Comparison of ENCODE assay signal across 19 mouse cellular contexts in genomic region chr1:61939882-61940281, GRCm38 (mm10).
DNase-seq lines count a peak whose midpoint lies in the region; ATAC-seq lines count a peak whose summit lies in the region.
"Had no signal": no experiment of that assay in that cellular context is flagged by ENCODE, and none has a peak within 500 bp of the region (broad histone marks: within the 10 kb centered on the region; RNA-seq: fewer than 3 reads in every experiment).

No protein-coding gene starts in this region.

- H3K4me1 ChIP-seq in hindbrain, embryonic 14.5 days (replicated peaks; ENCODE audit: control insufficient read depth, insufficient read depth, low read length), result peaks cover 7% of the 10 kb centered on the region; the same call in 1 of the 2 replicates
- H3K4me1 ChIP-seq in hindbrain, embryonic 11.5 days (replicated peaks; ENCODE audit: control insufficient read depth, insufficient read depth, low read length), result no peaks in the 10 kb centered on the region
- peaks cover 10% of the 10 kb centered on the region; the same call in 1 of the 2 replicates for H3K4me1 ChIP-seq in neural tube, embryonic 13.5 days (replicated peaks)
- no peaks in the 10 kb centered on the region for H3K4me1 ChIP-seq in neural tube, embryonic 14.5 days (ENCODE audit: control insufficient read depth, insufficient read depth, low read length)
- no peaks in the 10 kb centered on the region for H3K4me1 ChIP-seq in liver, embryonic 12.5 days
- H3K4me1 ChIP-seq: forebrain, embryonic 13.5 days; forebrain, embryonic 15.5 days had no signal

- no peaks in the 10 kb centered on the region for H3K27me3 ChIP-seq in hindbrain, embryonic 14.5 days (ENCODE audit: control insufficient read depth, insufficient read depth, low read length)
- no peaks in the 10 kb centered on the region for H3K27me3 ChIP-seq in hindbrain, embryonic 11.5 days (ENCODE audit: control insufficient read depth, insufficient read depth, low read length)
- H3K27me3 ChIP-seq in neural tube, embryonic 13.5 days, result no peaks in the 10 kb centered on the region
- H3K27me3 ChIP-seq in neural tube, embryonic 14.5 days (ENCODE audit: control insufficient read depth, insufficient read depth, low read length), result no peaks in the 10 kb centered on the region
- no peaks in the 10 kb centered on the region for H3K27me3 ChIP-seq in liver, embryonic 12.5 days (replicated peaks)
- H3K27me3 ChIP-seq: embryonic facial prominence, embryonic 12.5 days; forebrain, embryonic 13.5 days; forebrain, embryonic 15.5 days had no signal

- no peak overlapping the region for H3K4me3 ChIP-seq in hindbrain, embryonic 14.5 days (replicated peaks; ENCODE audit: low read length)
- no peak overlapping the region for H3K4me3 ChIP-seq in hindbrain, embryonic 11.5 days (ENCODE audit: low read depth, low read length)
- no peak overlapping the region for H3K4me3 ChIP-seq in neural tube, embryonic 13.5 days
- no peak overlapping the region for H3K4me3 ChIP-seq in neural tube, embryonic 14.5 days (ENCODE audit: low read depth, low read length)
- no peak overlapping the region for H3K4me3 ChIP-seq in liver, embryonic 12.5 days
- H3K4me3 ChIP-seq: embryonic facial prominence, embryonic 10.5 days; embryonic facial prominence, embryonic 12.5 days; forebrain, embryonic 13.5 days; forebrain, embryonic 15.5 days had no signal

- WGBS in hindbrain, embryonic 14.5 days, result 73% methylated on average over 10 of the region's 10 CpGs
- WGBS in hindbrain, embryonic 11.5 days, result 91% methylated on average over 10 of the region's 10 CpGs
- 67% methylated on average over 10 of the region's 10 CpGs for WGBS in neural tube, embryonic 13.5 days
- WGBS in neural tube, embryonic 14.5 days, result 49% methylated on average over 10 of the region's 10 CpGs
- 78% methylated on average over 10 of the region's 10 CpGs for WGBS in liver, embryonic 12.5 days (ENCODE audit: insufficient replicate concordance)

- no peak for ATAC-seq in hindbrain, embryonic 14.5 days (ENCODE audit: low FRiP score)
- ATAC-seq in hindbrain, embryonic 11.5 days (ENCODE audit: low FRiP score), result no peak
- peak; percentile 61 for ATAC-seq in neural tube, embryonic 13.5 days (ENCODE audit: low read depth)
- peak; percentile 54; the same call in 1 of the 2 replicates for ATAC-seq in neural tube, embryonic 14.5 days (ENCODE audit: low read depth)
- no peak for ATAC-seq in liver, embryonic 12.5 days
- ATAC-seq: forebrain, embryonic 13.5 days; forebrain, embryonic 15.5 days had no signal

- peaks cover 8% of the 10 kb centered on the region for H3K9me3 ChIP-seq in hindbrain, embryonic 14.5 days (ENCODE audit: control insufficient read depth, low read length)
- no peaks in the 10 kb centered on the region for H3K9me3 ChIP-seq in hindbrain, embryonic 11.5 days (ENCODE audit: control insufficient read depth, low read length)
- H3K9me3 ChIP-seq in neural tube, embryonic 13.5 days, result peaks cover 9% of the 10 kb centered on the region; the same call in 1 of the 2 replicates
- H3K9me3 ChIP-seq in neural tube, embryonic 14.5 days (ENCODE audit: control insufficient read depth, low read length), result no peaks in the 10 kb centered on the region; the same call in 1 of the 2 replicates
- H3K9me3 ChIP-seq in liver, embryonic 12.5 days (replicated peaks), result no peaks in the 10 kb centered on the region
- H3K9me3 ChIP-seq: forebrain, embryonic 13.5 days; forebrain, embryonic 15.5 days had no signal

- H3K36me3 ChIP-seq in hindbrain, embryonic 14.5 days (replicated peaks; ENCODE audit: control insufficient read depth, insufficient read depth), result no peaks in the 10 kb centered on the region
- H3K36me3 ChIP-seq in hindbrain, embryonic 11.5 days (ENCODE audit: control insufficient read depth, insufficient read depth, low read length), result no peaks in the 10 kb centered on the region
- no peaks in the 10 kb centered on the region for H3K36me3 ChIP-seq in neural tube, embryonic 13.5 days
- no peaks in the 10 kb centered on the region for H3K36me3 ChIP-seq in neural tube, embryonic 14.5 days (ENCODE audit: control insufficient read depth, insufficient read depth, low read length)
- H3K36me3 ChIP-seq in liver, embryonic 12.5 days, result no peaks in the 10 kb centered on the region
- H3K36me3 ChIP-seq: embryonic facial prominence, embryonic 10.5 days; embryonic facial prominence, embryonic 12.5 days; forebrain, embryonic 15.5 days had no signal

- no peak overlapping the region for H3K4me2 ChIP-seq in hindbrain, embryonic 14.5 days (replicated peaks)
- no peak overlapping the region for H3K4me2 ChIP-seq in hindbrain, embryonic 11.5 days (replicated peaks; ENCODE audit: low read depth, low read length)
- no peak overlapping the region for H3K4me2 ChIP-seq in neural tube, embryonic 13.5 days
- no peak overlapping the region for H3K4me2 ChIP-seq in neural tube, embryonic 14.5 days (ENCODE audit: low read depth, low read length)
- no peak overlapping the region for H3K4me2 ChIP-seq in liver, embryonic 12.5 days
- H3K4me2 ChIP-seq: embryonic facial prominence, embryonic 12.5 days; forebrain, embryonic 13.5 days; forebrain, embryonic 15.5 days had no signal

- DNase-seq in hindbrain, embryonic 14.5 days (ENCODE audit: low spot score), result no peak
- DNase-seq in hindbrain, embryonic 11.5 days (ENCODE audit: low spot score), result no peak
- no peak for DNase-seq in neural tube, embryonic 10.5 days (ENCODE audit: extremely low spot score, low spot score)
- no peak for DNase-seq in ovary, postnatal 36 days (ENCODE audit: low spot score)
- DNase-seq: adrenal gland, adult 2 months; adrenal gland, postnatal 10 days; adrenal gland, postnatal 25 days; cerebellum, adult 11 months; cerebellum, adult 18-20 months; cerebellum, adult 8-10 months; cerebellum, adult 9-11 months; cerebellum, postnatal 25 days had no signal

- 0 out of 2 replicates have a peak overlapping the region, but pooled peaks have one; percentile 8 for H3K9ac ChIP-seq in hindbrain, embryonic 14.5 days
- no peak overlapping the region for H3K9ac ChIP-seq in hindbrain, embryonic 11.5 days (ENCODE audit: low read depth, low read length)
- H3K9ac ChIP-seq in neural tube, embryonic 13.5 days, result no peak overlapping the region
- H3K9ac ChIP-seq in neural tube, embryonic 14.5 days (replicated peaks; ENCODE audit: low read depth, low read length), result no peak overlapping the region
- no peak overlapping the region for H3K9ac ChIP-seq in liver, embryonic 12.5 days
- H3K9ac ChIP-seq: embryonic facial prominence, embryonic 12.5 days; forebrain, embryonic 13.5 days; forebrain, embryonic 15.5 days had no signal

- no peak overlapping the region for H3K27ac ChIP-seq in hindbrain, embryonic 14.5 days
- no peak overlapping the region for H3K27ac ChIP-seq in hindbrain, embryonic 11.5 days (ENCODE audit: low read depth, low read length)
- peak overlapping the region; percentile 49; the same call in 1 of the 2 replicates for H3K27ac ChIP-seq in neural tube, embryonic 13.5 days (replicated peaks)
- no peak overlapping the region for H3K27ac ChIP-seq in neural tube, embryonic 14.5 days (ENCODE audit: low read depth, low read length)
- H3K27ac ChIP-seq in liver, embryonic 12.5 days, result no peak overlapping the region
- H3K27ac ChIP-seq: embryonic facial prominence, embryonic 10.5 days; embryonic facial prominence, embryonic 12.5 days; forebrain, embryonic 13.5 days; forebrain, embryonic 15.5 days had no signal

Comparison
In these comparisons a context has a peak if more than half of its experiments do, and no peak if none do; other contexts are left out.
1. ATAC-seq: peak in neural tube, embryonic 13.5 days (single experiment) and neural tube, embryonic 14.5 days (single experiment); none in hindbrain, embryonic 14.5 days (single experiment), hindbrain, embryonic 11.5 days (single experiment) and liver, embryonic 12.5 days (single experiment).